ENCODE assay signal across 9 mouse cellular contexts in genomic region chr15:6909084-6909483, GRCm38 (mm10). TPM values are rescaled to one million over a fixed set of nuclear protein-coding genes. Genes with fewer than 3 reads are reported as not detected.
DNase-seq lines count a peak whose midpoint lies in the region; ATAC-seq and TF ChIP-seq lines count a peak whose summit lies in the region.
"Had no signal": no experiment of that assay in that cellular context is flagged by ENCODE, and none has a peak within 500 bp of the region (broad histone marks: within the 10 kb centered on the region; RNA-seq: fewer than 3 reads in every experiment).

No protein-coding gene starts in this region.

- no peaks in the 10 kb centered on the region for H3K4me1 ChIP-seq in forebrain, embryonic 15.5 days
- peaks cover 4% of the 10 kb centered on the region; the same call in 1 of the 2 replicates for H3K4me1 ChIP-seq in forebrain, embryonic 12.5 days
- H3K4me1 ChIP-seq in hindbrain, embryonic 16.5 days (ENCODE audit: control insufficient read depth, insufficient read depth, low read depth, low read length), result peaks cover 2% of the 10 kb centered on the region; the same call in 1 of the 2 replicates
- H3K4me1 ChIP-seq in hindbrain, embryonic 13.5 days (replicated peaks), result no peaks in the 10 kb centered on the region; the same call in 1 of the 2 replicates
- H3K4me1 ChIP-seq in CH12.LX (ENCODE audit: control insufficient read depth in 1 of 2, insufficient read depth in 2 of 2), result peaks cover 0 to 5% of the 10 kb centered on the region in 2 experiments; a peak in 1 of 4 replicates
- peaks cover 3% of the 10 kb centered on the region; the same call in 1 of the 2 replicates for H3K4me1 ChIP-seq in limb, embryonic 14.5 days (ENCODE audit: control insufficient read depth, insufficient read depth, low read length)

- H3K9me3 ChIP-seq in forebrain, embryonic 15.5 days, result no peaks in the 10 kb centered on the region
- no peaks in the 10 kb centered on the region for H3K9me3 ChIP-seq in forebrain, embryonic 12.5 days
- no peaks in the 10 kb centered on the region for H3K9me3 ChIP-seq in hindbrain, embryonic 16.5 days (ENCODE audit: control insufficient read depth, low read length)
- H3K9me3 ChIP-seq in hindbrain, embryonic 13.5 days, result no peaks in the 10 kb centered on the region
- no peaks in the 10 kb centered on the region for H3K9me3 ChIP-seq in CH12.LX (replicated peaks; ENCODE audit: low read length)
- H3K9me3 ChIP-seq in limb, embryonic 14.5 days (ENCODE audit: control insufficient read depth, low read length), result no peaks in the 10 kb centered on the region
- H3K9me3 ChIP-seq: neural tube, embryonic 15.5 days had no signal

- TF ChIP-seq POLR2A in CH12.LX (IDR thresholded peaks at IDR 0.05; ENCODE audit: low read depth, low read length), result no peak
- TF ChIP-seq POLR2A in limb, embryonic 14.5 days (IDR thresholded peaks at IDR 0.05; ENCODE audit: borderline replicate concordance, extremely low read depth, insufficient read depth, insufficient read length), result no peak

- H3K4me3 ChIP-seq in forebrain, embryonic 15.5 days, result no peak overlapping the region
- H3K4me3 ChIP-seq in forebrain, embryonic 12.5 days (replicated peaks), result no peak overlapping the region
- H3K4me3 ChIP-seq in hindbrain, embryonic 16.5 days (ENCODE audit: low read length), result no peak overlapping the region
- H3K4me3 ChIP-seq in hindbrain, embryonic 13.5 days, result no peak overlapping the region
- H3K4me3 ChIP-seq in CH12.LX (replicated peaks in 1 of 3; ENCODE audit: low read depth in 2 of 3, low read length in 2 of 3, poor library complexity in 1 of 3), result no peak overlapping the region
- no peak overlapping the region for H3K4me3 ChIP-seq in limb, embryonic 14.5 days (replicated peaks; ENCODE audit: low read length)
- H3K4me3 ChIP-seq: neural tube, embryonic 15.5 days had no signal

- ATAC-seq in forebrain, embryonic 15.5 days (replicated peaks), result 0 out of 2 replicates have a peak, but pooled peaks have one; percentile 8
- ATAC-seq in forebrain, embryonic 12.5 days (ENCODE audit: low FRiP score), result no peak
- 0 out of 2 replicates have a peak, but pooled peaks have one; percentile 18 for ATAC-seq in hindbrain, embryonic 16.5 days
- no peak for ATAC-seq in hindbrain, embryonic 13.5 days (ENCODE audit: low FRiP score)
- no peak for ATAC-seq in limb, embryonic 14.5 days (ENCODE audit: low FRiP score, low read depth)

- no peak overlapping the region for H3K27ac ChIP-seq in forebrain, embryonic 15.5 days (replicated peaks)
- no peak overlapping the region for H3K27ac ChIP-seq in forebrain, embryonic 12.5 days
- no peak overlapping the region for H3K27ac ChIP-seq in hindbrain, embryonic 16.5 days (ENCODE audit: low read depth, low read length)
- no peak overlapping the region for H3K27ac ChIP-seq in hindbrain, embryonic 13.5 days
- H3K27ac ChIP-seq in CH12.LX (ENCODE audit: insufficient read depth, low read depth), result no peak overlapping the region
- no peak overlapping the region for H3K27ac ChIP-seq in limb, embryonic 14.5 days (replicated peaks; ENCODE audit: low read depth, low read length)
- H3K27ac ChIP-seq: neural tube, embryonic 15.5 days had no signal

- no peak overlapping the region for H3K9ac ChIP-seq in forebrain, embryonic 15.5 days (replicated peaks)
- H3K9ac ChIP-seq in forebrain, embryonic 12.5 days, result no peak overlapping the region
- no peak overlapping the region for H3K9ac ChIP-seq in hindbrain, embryonic 16.5 days (ENCODE audit: low read depth, low read length)
- no peak overlapping the region for H3K9ac ChIP-seq in hindbrain, embryonic 13.5 days
- no peak overlapping the region for H3K9ac ChIP-seq in CH12.LX (ENCODE audit: insufficient read depth, low read depth)
- no peak overlapping the region for H3K9ac ChIP-seq in limb, embryonic 14.5 days (ENCODE audit: low read depth, low read length, severe bottlenecking)
- H3K9ac ChIP-seq: neural tube, embryonic 15.5 days had no signal

- WGBS in forebrain, embryonic 15.5 days, result 64% methylated on average over 14 of the region's 14 CpGs
- 59% methylated on average over 14 of the region's 14 CpGs for WGBS in forebrain, embryonic 12.5 days
- WGBS in hindbrain, embryonic 16.5 days, result 74% methylated on average over 14 of the region's 14 CpGs
- WGBS in hindbrain, embryonic 13.5 days, result 71% methylated on average over 14 of the region's 14 CpGs
- WGBS in limb, embryonic 14.5 days, result 65% methylated on average over 14 of the region's 14 CpGs

- H3K27me3 ChIP-seq in forebrain, embryonic 15.5 days, result no peaks in the 10 kb centered on the region
- H3K27me3 ChIP-seq in forebrain, embryonic 12.5 days, result no peaks in the 10 kb centered on the region
- H3K27me3 ChIP-seq in hindbrain, embryonic 16.5 days (replicated peaks; ENCODE audit: control insufficient read depth, insufficient read depth, low read length), result no peaks in the 10 kb centered on the region; the same call in 1 of the 2 replicates
- H3K27me3 ChIP-seq in hindbrain, embryonic 13.5 days, result 0 out of 2 replicates have a peak, but pooled peaks cover 6% of the 10 kb centered on the region
- peaks cover 91% of the 10 kb centered on the region for H3K27me3 ChIP-seq in CH12.LX (replicated peaks)
- H3K27me3 ChIP-seq in limb, embryonic 14.5 days (ENCODE audit: control insufficient read depth, insufficient read depth, low read length), result no peaks in the 10 kb centered on the region
- H3K27me3 ChIP-seq: neural tube, embryonic 15.5 days had no signal

- no peak for TF ChIP-seq RAD21 in CH12.LX (IDR thresholded peaks at IDR 0.05; ENCODE audit: low read depth, low read length)

- H3K4me2 ChIP-seq in forebrain, embryonic 15.5 days (replicated peaks), result no peak overlapping the region
- H3K4me2 ChIP-seq in forebrain, embryonic 12.5 days, result no peak overlapping the region
- H3K4me2 ChIP-seq in hindbrain, embryonic 16.5 days (ENCODE audit: low read length), result no peak overlapping the region
- H3K4me2 ChIP-seq in hindbrain, embryonic 13.5 days, result no peak overlapping the region
- no peak overlapping the region for H3K4me2 ChIP-seq in CH12.LX (ENCODE audit: insufficient read depth, low read depth, poor library complexity, severe bottlenecking)
- H3K4me2 ChIP-seq in limb, embryonic 14.5 days (replicated peaks; ENCODE audit: low read depth, low read length, severe bottlenecking), result 0 out of 2 replicates have a peak overlapping the region, but pooled peaks have one; percentile 8

- H3K36me3 ChIP-seq in forebrain, embryonic 15.5 days, result no peaks in the 10 kb centered on the region
- H3K36me3 ChIP-seq in forebrain, embryonic 12.5 days (replicated peaks), result no peaks in the 10 kb centered on the region
- no peaks in the 10 kb centered on the region for H3K36me3 ChIP-seq in hindbrain, embryonic 16.5 days (ENCODE audit: control insufficient read depth, insufficient read depth, low read length)
- no peaks in the 10 kb centered on the region for H3K36me3 ChIP-seq in hindbrain, embryonic 13.5 days
- no peaks in the 10 kb centered on the region for H3K36me3 ChIP-seq in CH12.LX (replicated peaks in 1 of 2; ENCODE audit: control insufficient read depth in 1 of 2, insufficient read depth in 1 of 2, low read length in 1 of 2)
- H3K36me3 ChIP-seq in limb, embryonic 14.5 days (ENCODE audit: control insufficient read depth, insufficient read depth, low read length), result no peaks in the 10 kb centered on the region
- H3K36me3 ChIP-seq: neural tube, embryonic 15.5 days had no signal

- in situ Hi-C loops in CH12.LX (cut with MboI; ENCODE audit: low pct_ligation_motif_present, low pct_unique_long_range_greater_than_20kb, low sequenced_read_pairs), result loop anchor here (10.0 kb wide), 1 partner anchor 326 kb away; no protein-coding TSS in a partner anchor

- no peaks in the 10 kb centered on the region for H3K79me2 ChIP-seq in CH12.LX (replicated peaks; ENCODE audit: control insufficient read depth, extremely low read depth, insufficient read depth, poor library complexity, severe bottlenecking)

- peak; percentile 17 for DNase-seq in CH12.LX (ENCODE audit: extremely low read depth)
- DNase-seq in limb, embryonic 14.5 days (ENCODE audit: low spot score), result no peak
- DNase-seq in adrenal gland, postnatal 14 days, result no peak
- no peak for DNase-seq in adrenal gland, adult 18-20 months (ENCODE audit: low spot score in 2 of 2)

- no peak for TF ChIP-seq EP300 in CH12.LX (IDR thresholded peaks at IDR 0.05; ENCODE audit: low read length)

- dilution Hi-C loops in CH12.LX (cut with MboI; ENCODE audit: extremely low pct_ligation_motif_present, extremely low pct_unique_long_range_greater_than_20kb, low sequenced_read_pairs), result no loop called here

- TF ChIP-seq CTCF in CH12.LX (conservative IDR thresholded peaks at IDR 0.05 in 1 of 2, IDR thresholded peaks at IDR 0.05 in 1 of 2; ENCODE audit: low read depth in 2 of 2, low read length in 2 of 2), result no peak

TF ChIP-seq in CH12.LX, 34 proteins besides CTCF, POLR2A, EP300 and RAD21:
- TF ChIP-seq BHLHE40 (IDR thresholded peaks at IDR 0.05; ENCODE audit: low read depth, low read length) (no peak), MYC (IDR thresholded peaks at IDR 0.05; ENCODE audit: low read depth, low read length) (no peak), CHD2 (IDR thresholded peaks at IDR 0.05; ENCODE audit: low read length) (no peak), ZMIZ1 (IDR thresholded peaks at IDR 0.05; ENCODE audit: low read depth, low read length) (no peak), NRF1 (IDR thresholded peaks at IDR 0.05; ENCODE audit: low read depth, low read length) (no peak), MAFK (IDR thresholded peaks at IDR 0.05; ENCODE audit: insufficient replicate concordance, low read length) (no peak), MAX (IDR thresholded peaks at IDR 0.05; ENCODE audit: low read length) (no peak), E2F4 (IDR thresholded peaks at IDR 0.05; ENCODE audit: insufficient replicate concordance, low read depth, low read length) (no peak), USF1 (IDR thresholded peaks at IDR 0.05; ENCODE audit: low read depth, low read length) (no peak), UBTF (IDR thresholded peaks at IDR 0.05; ENCODE audit: low read depth, low read length) (no peak), TBP (conservative IDR thresholded peaks at IDR 0.05; ENCODE audit: low read depth, low read length) (no peak)
TF ChIP-seq in CH12.LX: peak in this region for 0.

RNA-seq across cellular contexts. Expression of gene Osmr, which starts 34.3 kb away (rescaled TPM):
- 1.2 and 1.4 TPM in 2 replicates for polyA plus RNA-seq in forebrain, embryonic 15.5 days (2015; fragmentation: Nextera tagmentation; extraction: Ambion mirVana)
- polyA plus RNA-seq in forebrain, embryonic 12.5 days (2016; fragmentation: Nextera tagmentation; extraction: Ambion mirVana), result 0.50 and 0.72 TPM in 2 replicates
- polyA plus RNA-seq in hindbrain, embryonic 16.5 days (2015; fragmentation: Nextera tagmentation; extraction: Ambion mirVana), result 2.1 and 2.6 TPM in 2 replicates
- 1.2 and 1.9 TPM in 2 replicates for polyA plus RNA-seq in hindbrain, embryonic 13.5 days (2015; fragmentation: Nextera tagmentation; extraction: Ambion mirVana)
- total RNA-seq in CH12.LX (2012; rRNA removed) (not detected in 2 replicates), CH12.LX (2014; rRNA removed) (not detected in 2 replicates)
- not detected in 2 replicates for polyA plus RNA-seq in CH12.LX (2012; ENCODE audit: insufficient read length, low read depth)
- 2.0 and 2.1 TPM in 2 replicates for polyA plus RNA-seq in limb, embryonic 14.5 days (2012; rRNA removed)
- 1.2 and 2.0 TPM in 2 replicates for polyA plus RNA-seq in limb, embryonic 14.5 days (2014; fragmentation: Nextera tagmentation; extraction: Ambion mirVana)
- 5.8 and 12.1 TPM in 2 replicates for total RNA-seq in adrenal gland, postnatal 14 days (2021)
- 10 to 100 TPM in 1 of 2 experiments, 1 to 10 TPM in 1; 6.1 to 11.9 TPM for total RNA-seq in adrenal gland, adult 18-20 months (2021)

Comparison
In these comparisons a context has a peak if more than half of its experiments do, and no peak if none do; other contexts are left out.
1. ATAC-seq: peak in forebrain, embryonic 15.5 days (single experiment) and hindbrain, embryonic 16.5 days (single experiment); none in forebrain, embryonic 12.5 days (single experiment), hindbrain, embryonic 13.5 days (single experiment) and limb, embryonic 14.5 days (single experiment).